Mouse (Mus musculus): Measurements from ENCODE around the gene Cacnb1. TPM values are rescaled to one million over a fixed set of nuclear protein-coding genes. Genes with fewer than 3 reads are reported as not detected.

The Cacnb1 gene
- 11.7 and 12.3 TPM in 2 replicates for polyA plus RNA-seq (2014; fragmentation: Nextera tagmentation; extraction: Ambion mirVana)

DNA sequence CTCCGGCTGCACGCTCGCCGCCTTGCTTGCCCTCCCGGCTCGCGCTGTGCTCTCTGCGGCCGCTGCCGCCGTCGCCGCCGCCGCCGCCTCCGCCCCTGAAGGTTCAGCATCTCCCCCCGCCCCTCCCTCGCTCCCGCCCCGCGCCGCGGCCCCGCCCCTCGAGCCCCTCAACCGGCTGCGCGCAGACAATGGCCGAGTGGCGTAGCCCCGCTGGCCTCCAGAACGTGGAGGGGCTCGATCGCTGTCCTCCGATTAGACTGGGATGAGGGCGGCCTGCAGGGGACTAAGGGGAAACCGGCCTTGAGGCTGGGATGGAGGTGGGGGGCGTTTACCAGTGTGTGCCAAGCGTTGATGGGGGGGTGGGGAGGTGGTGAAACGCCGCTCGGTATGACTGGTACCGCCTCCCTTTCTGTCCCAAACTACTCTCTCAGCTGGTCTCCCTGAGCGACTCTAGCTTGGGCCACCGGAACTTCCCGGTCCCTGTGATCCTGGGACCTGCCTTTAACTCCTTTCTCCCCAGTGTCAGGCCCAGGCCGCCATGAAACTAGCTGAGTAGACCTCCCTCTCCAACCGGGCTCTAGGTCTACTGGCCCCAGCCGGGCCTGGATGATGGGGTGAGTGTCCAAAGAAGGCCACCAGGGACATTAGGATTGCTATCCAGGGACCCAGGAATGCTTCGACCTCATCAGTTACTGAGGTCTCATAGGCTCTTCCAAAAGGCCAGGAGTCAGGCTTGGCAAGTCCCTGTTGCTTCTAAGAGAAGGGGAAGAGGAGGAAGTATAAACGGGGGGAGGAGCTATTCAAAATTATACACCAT, at the start of gene Cacnb1:
TSS of gene Cacnb1 (minus strand) at position 480 of the 817 bp plus-strand sequence.
- Histone ChIP-seq H3K9me3 (ENCODE audit: control insufficient read depth, low read length) (no peaks in the 10 kb centered on the region), H3K4me3 (ENCODE audit: low read length) (peak within 1 kb of the TSS; percentile 69), H3K36me3 (ENCODE audit: control insufficient read depth, insufficient read depth, low read length) (no peaks in the 10 kb centered on the region; the same call in 1 of the 2 replicates), H3K9ac (ENCODE audit: low read depth, low read length) (peak within 1 kb of the TSS; percentile 81), H3K27me3 (ENCODE audit: control insufficient read depth, insufficient read depth, low read length) (no peaks in the 10 kb centered on the region), H3K27ac (ENCODE audit: low read depth, low read length) (peak within 1 kb of the TSS; percentile 95), H3K4me1 (ENCODE audit: control insufficient read depth, insufficient read depth, low read length) (peaks cover 41% of the 10 kb centered on the region), H3K4me2 (replicated peaks; ENCODE audit: low read depth, low read length) (peak within 1 kb of the TSS; percentile 71)
- WGBS, result under 1% methylated on average over 45 of the region's 52 CpGs
- ATAC-seq (ENCODE audit: low FRiP score, low TSS enrichment), result peak; percentile 47

- WGBS, result 96% methylated on average over 21 of the region's 21 CpGs
These were observed 44.4 kb upstream of the Cacnb1 start for GRCm38 (mm10) chr11:98067255-98067654.

GRCm38 (mm10) chr11:98066201-98066600, 43.4 kb upstream of the Cacnb1 start:
- no peak for ATAC-seq (ENCODE audit: low FRiP score, low TSS enrichment)
- Histone ChIP-seq H3K9me3 (ENCODE audit: control insufficient read depth, low read length) (peaks cover 8% of the 10 kb centered on the region; the same call in 1 of the 2 replicates), H3K27ac (ENCODE audit: low read depth, low read length) (no peak overlapping the region), H3K4me3 (ENCODE audit: low read length) (no peak overlapping the region), H3K4me1 (ENCODE audit: control insufficient read depth, insufficient read depth, low read length) (no peaks in the 10 kb centered on the region), H3K9ac (ENCODE audit: low read depth, low read length) (no peak overlapping the region), H3K27me3 (ENCODE audit: control insufficient read depth, insufficient read depth, low read length) (no peaks in the 10 kb centered on the region), H3K4me2 (replicated peaks; ENCODE audit: low read depth, low read length) (no peak overlapping the region), H3K36me3 (ENCODE audit: control insufficient read depth, insufficient read depth, low read length) (no peaks in the 10 kb centered on the region)
- 95% methylated on average over 12 of the region's 12 CpGs for WGBS

More at GRCm38 (mm10) chr11:98067255-98067654, 44.4 kb upstream of the Cacnb1 start:
- no peak for ATAC-seq (ENCODE audit: low FRiP score, low TSS enrichment)
- Histone ChIP-seq H3K9me3 (ENCODE audit: control insufficient read depth, low read length) (peaks cover 8% of the 10 kb centered on the region; the same call in 1 of the 2 replicates), H3K36me3 (ENCODE audit: control insufficient read depth, insufficient read depth, low read length) (no peaks in the 10 kb centered on the region), H3K9ac (ENCODE audit: low read depth, low read length) (no peak overlapping the region), H3K27ac (ENCODE audit: low read depth, low read length) (no peak overlapping the region), H3K4me1 (ENCODE audit: control insufficient read depth, insufficient read depth, low read length) (no peaks in the 10 kb centered on the region), H3K4me3 (ENCODE audit: low read length) (no peak overlapping the region), H3K27me3 (ENCODE audit: control insufficient read depth, insufficient read depth, low read length) (no peaks in the 10 kb centered on the region), H3K4me2 (replicated peaks; ENCODE audit: low read depth, low read length) (no peak overlapping the region)

GRCm38 (mm10) chr11:98061904-98062562, 39.2 kb upstream of the Cacnb1 start:
- peaks cover 2% of the 10 kb centered on the region; the same call in 1 of the 2 replicates for H3K9me3 ChIP-seq (ENCODE audit: control insufficient read depth, low read length)
- WGBS, result 59% methylated on average over 6 of the region's 6 CpGs
- no peak overlapping the region for H3K9ac ChIP-seq (ENCODE audit: low read depth, low read length)
- H3K4me2 ChIP-seq (replicated peaks; ENCODE audit: low read depth, low read length), result no peak overlapping the region
- no peaks in the 10 kb centered on the region for H3K36me3 ChIP-seq (ENCODE audit: control insufficient read depth, insufficient read depth, low read length)
- H3K4me3 ChIP-seq (ENCODE audit: low read length), result no peak overlapping the region
- H3K27ac ChIP-seq (ENCODE audit: low read depth, low read length), result no peak overlapping the region
- H3K27me3 ChIP-seq (ENCODE audit: control insufficient read depth, insufficient read depth, low read length), result no peaks in the 10 kb centered on the region
- no peak for ATAC-seq (ENCODE audit: low FRiP score, low TSS enrichment)
- 0 out of 2 replicates have a peak, but pooled peaks cover 5% of the 10 kb centered on the region for H3K4me1 ChIP-seq (ENCODE audit: control insufficient read depth, insufficient read depth, low read length)

GRCm38 (mm10) chr11:98061441-98061840, 38.6 kb upstream of the Cacnb1 start:
- Histone ChIP-seq H3K9ac (ENCODE audit: low read depth, low read length) (no peak overlapping the region), H3K27me3 (ENCODE audit: control insufficient read depth, insufficient read depth, low read length) (no peaks in the 10 kb centered on the region), H3K36me3 (ENCODE audit: control insufficient read depth, insufficient read depth, low read length) (no peaks in the 10 kb centered on the region), H3K4me2 (replicated peaks; ENCODE audit: low read depth, low read length) (no peak overlapping the region), H3K9me3 (ENCODE audit: control insufficient read depth, low read length) (no peaks in the 10 kb centered on the region), H3K27ac (ENCODE audit: low read depth, low read length) (no peak overlapping the region), H3K4me1 (ENCODE audit: control insufficient read depth, insufficient read depth, low read length) (0 out of 2 replicates have a peak, but pooled peaks cover 5% of the 10 kb centered on the region), H3K4me3 (ENCODE audit: low read length) (no peak overlapping the region)
- WGBS, result 75% methylated on average over 3 of the region's 3 CpGs
- ATAC-seq (ENCODE audit: low FRiP score, low TSS enrichment), result no peak

DNA sequence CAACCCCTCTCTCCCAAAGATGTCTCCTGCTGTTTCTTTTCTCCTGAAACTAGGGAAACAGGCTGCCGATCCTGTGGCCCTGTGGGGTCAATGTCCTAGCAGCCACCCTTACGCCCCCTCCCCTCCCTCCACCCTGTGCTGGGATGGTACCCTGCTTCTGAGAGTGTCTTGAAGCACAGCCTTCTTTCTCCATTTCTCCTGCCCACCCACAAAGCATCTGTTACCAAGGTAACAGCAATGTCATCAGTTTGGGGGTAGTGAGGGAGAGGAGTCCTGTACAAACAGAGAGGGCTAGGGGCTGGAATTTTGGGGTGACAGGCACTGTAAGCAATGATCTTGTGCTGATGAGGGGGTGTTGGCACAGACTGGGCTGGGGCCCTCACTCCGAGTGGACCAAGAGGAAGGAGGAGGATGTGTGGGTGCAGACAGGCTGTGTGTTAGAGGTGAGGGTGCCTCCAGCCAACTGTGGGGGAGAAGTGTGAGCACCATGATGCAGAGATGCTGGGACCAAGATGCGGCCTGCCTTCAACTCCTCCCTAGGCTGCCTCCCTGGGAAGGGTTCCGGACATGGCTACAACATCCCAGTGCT, 37.4 kb upstream of the Cacnb1 start:
- Histone ChIP-seq H3K27ac (ENCODE audit: low read depth, low read length) (no peak overlapping the region), H3K4me3 (ENCODE audit: low read length) (no peak overlapping the region), H3K27me3 (ENCODE audit: control insufficient read depth, insufficient read depth, low read length) (no peaks in the 10 kb centered on the region), H3K9me3 (ENCODE audit: control insufficient read depth, low read length) (no peaks in the 10 kb centered on the region), H3K4me2 (replicated peaks; ENCODE audit: low read depth, low read length) (no peak overlapping the region), H3K9ac (ENCODE audit: low read depth, low read length) (no peak overlapping the region), H3K4me1 (ENCODE audit: control insufficient read depth, insufficient read depth, low read length) (0 out of 2 replicates have a peak, but pooled peaks cover 5% of the 10 kb centered on the region), H3K36me3 (ENCODE audit: control insufficient read depth, insufficient read depth, low read length) (no peaks in the 10 kb centered on the region)
- ATAC-seq (ENCODE audit: low FRiP score, low TSS enrichment), result no peak
- WGBS, result 70% methylated on average over 5 of the region's 5 CpGs

DNA sequence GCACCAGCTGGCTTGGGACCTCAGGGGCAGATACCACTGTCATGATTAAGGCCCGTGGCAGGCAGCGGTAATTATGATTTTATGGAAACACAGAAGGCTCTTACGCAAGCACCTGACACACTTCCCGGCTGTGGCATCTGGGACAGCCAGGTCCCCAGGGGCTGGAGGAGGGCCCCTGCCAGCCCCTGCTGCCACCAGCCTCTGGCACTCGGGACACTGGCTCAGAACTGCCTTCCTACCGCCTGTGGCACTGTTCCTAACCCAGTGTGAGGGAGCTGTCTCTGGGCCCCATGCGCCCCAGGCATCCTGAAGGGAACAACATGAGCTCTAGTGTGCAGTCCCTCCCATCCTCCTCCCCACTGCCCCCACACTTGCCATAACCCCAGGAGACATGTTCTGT, 36.8 kb upstream of the Cacnb1 start:
- no peak overlapping the region for H3K9ac ChIP-seq (ENCODE audit: low read depth, low read length)
- WGBS, result 66% methylated on average over 7 of the region's 7 CpGs
- no peak overlapping the region for H3K4me3 ChIP-seq (ENCODE audit: low read length)
- H3K27ac ChIP-seq (ENCODE audit: low read depth, low read length), result no peak overlapping the region
- H3K9me3 ChIP-seq (ENCODE audit: control insufficient read depth, low read length), result no peaks in the 10 kb centered on the region
- H3K27me3 ChIP-seq (ENCODE audit: control insufficient read depth, insufficient read depth, low read length), result no peaks in the 10 kb centered on the region
- H3K4me2 ChIP-seq (replicated peaks; ENCODE audit: low read depth, low read length), result no peak overlapping the region
- no peaks in the 10 kb centered on the region for H3K36me3 ChIP-seq (ENCODE audit: control insufficient read depth, insufficient read depth, low read length)
- ATAC-seq (ENCODE audit: low FRiP score, low TSS enrichment), result no peak
- H3K4me1 ChIP-seq (ENCODE audit: control insufficient read depth, insufficient read depth, low read length), result 0 out of 2 replicates have a peak, but pooled peaks cover 5% of the 10 kb centered on the region

- Histone ChIP-seq H3K27ac (ENCODE audit: low read depth, low read length) (no peak overlapping the region), H3K27me3 (ENCODE audit: control insufficient read depth, insufficient read depth, low read length) (peaks cover 3% of the 10 kb centered on the region), H3K36me3 (ENCODE audit: control insufficient read depth, insufficient read depth, low read length) (no peaks in the 10 kb centered on the region), H3K4me3 (ENCODE audit: low read length) (no peak overlapping the region), H3K4me1 (ENCODE audit: control insufficient read depth, insufficient read depth, low read length) (0 out of 2 replicates have a peak, but pooled peaks cover 5% of the 10 kb centered on the region), H3K9ac (ENCODE audit: low read depth, low read length) (no peak overlapping the region), H3K9me3 (ENCODE audit: control insufficient read depth, low read length) (no peaks in the 10 kb centered on the region), H3K4me2 (replicated peaks; ENCODE audit: low read depth, low read length) (no peak overlapping the region)
- 0 out of 2 replicates have a peak, but pooled peaks have one; percentile 39 for ATAC-seq (ENCODE audit: low FRiP score, low TSS enrichment)
- WGBS, result 81% methylated on average over 5 of the region's 5 CpGs
These were observed 35.2 kb upstream of the Cacnb1 start for GRCm38 (mm10) chr11:98057998-98058397.

Data from kidney, embryonic 14.5 days (tissue).